ENCODE assay signal across 29 mouse cellular contexts in genomic region chr1:74155435-74156012, GRCm38 (mm10). TPM values are rescaled to one million over a fixed set of nuclear protein-coding genes. Genes with fewer than 3 reads are reported as not detected.
DNase-seq lines count a peak whose midpoint lies in the region; ATAC-seq lines count a peak whose summit lies in the region.
"Had no signal": no experiment of that assay in that cellular context is flagged by ENCODE, and none has a peak within 500 bp of the region (broad histone marks: within the 10 kb centered on the region; RNA-seq: fewer than 3 reads in every experiment).

No protein-coding gene starts in this region.

- H3K27ac ChIP-seq in liver, embryonic 16.5 days (ENCODE audit: low read length), result no peak overlapping the region
- no peak overlapping the region for H3K27ac ChIP-seq in liver, embryonic 12.5 days
- H3K27ac ChIP-seq: embryonic facial prominence, embryonic 10.5 days; forebrain, embryonic 13.5 days; hindbrain, embryonic 12.5 days; layer of hippocampus, adult 2 months; limb, embryonic 15.5 days; macrophage had no signal

- no peaks in the 10 kb centered on the region for H3K36me3 ChIP-seq in liver, embryonic 16.5 days (ENCODE audit: control insufficient read depth, insufficient read depth)
- no peaks in the 10 kb centered on the region for H3K36me3 ChIP-seq in liver, embryonic 12.5 days
- H3K36me3 ChIP-seq: embryonic facial prominence, embryonic 10.5 days; hindbrain, embryonic 12.5 days; limb, embryonic 15.5 days had no signal

- peak overlapping the region; percentile 25 for H3K4me3 ChIP-seq in liver, embryonic 16.5 days (ENCODE audit: low read depth, low read length)
- H3K4me3 ChIP-seq in liver, embryonic 12.5 days, result no peak overlapping the region
- H3K4me3 ChIP-seq: embryonic facial prominence, embryonic 10.5 days; forebrain, embryonic 13.5 days; hindbrain, embryonic 12.5 days; layer of hippocampus, adult 2 months; limb, embryonic 15.5 days had no signal

- WGBS in liver, embryonic 16.5 days (ENCODE audit: insufficient replicate concordance), result 33% methylated on average over 6 of the region's 6 CpGs
- 42% methylated on average over 6 of the region's 6 CpGs for WGBS in liver, embryonic 12.5 days (ENCODE audit: insufficient replicate concordance)

- no peak for ATAC-seq in liver, embryonic 16.5 days (ENCODE audit: low read depth)
- no peak for ATAC-seq in liver, embryonic 12.5 days
- ATAC-seq: activated CD4-positive, CD25-positive, alpha-beta regulatory T cell, adult 4 months; CD4-positive, CD25-positive, alpha-beta regulatory T cell, adult 4 months; forebrain, embryonic 13.5 days; midbrain, embryonic 16.5 days had no signal

- H3K9me3 ChIP-seq in liver, embryonic 16.5 days (replicated peaks; ENCODE audit: control insufficient read depth, low read length), result no peaks in the 10 kb centered on the region
- H3K9me3 ChIP-seq in liver, embryonic 12.5 days (replicated peaks), result no peaks in the 10 kb centered on the region
- H3K9me3 ChIP-seq: embryonic facial prominence, embryonic 10.5 days; forebrain, embryonic 13.5 days; hindbrain, embryonic 12.5 days; limb, embryonic 15.5 days had no signal

- intact Hi-C loops in left cerebral cortex, postnatal 10 days (cut with DNase I), result no loop called here

- DNase-seq in A20 (ENCODE audit: low read depth, low spot score), result peak; percentile 33
- DNase-seq in gonadal fat pad, adult 2 months (ENCODE audit: low read depth), result peak; percentile 10
- DNase-seq in monocyte, adult 2 months (ENCODE audit: low read depth in 1 of 2, low spot score in 2 of 2), result peak; percentile 38 to 42
- DNase-seq in adrenal gland, postnatal 4 days (ENCODE audit: low spot score in 2 of 2), result no peak
- DNase-seq in left cerebral cortex, postnatal 10 days (ENCODE audit: extremely low spot score in 1 of 2, low spot score in 2 of 2), result no peak
- DNase-seq: adrenal gland, postnatal 14 days; cerebellum, adult 18-20 months; gastrocnemius, postnatal 36 days; kidney, adult 2 months; kidney, postnatal 10 days; thymus, postnatal 25 days had no signal

- no peaks in the 10 kb centered on the region for H3K27me3 ChIP-seq in liver, embryonic 16.5 days (ENCODE audit: control insufficient read depth, insufficient read depth, low read depth, low read length)
- peaks cover 4% of the 10 kb centered on the region; the same call in 1 of the 2 replicates for H3K27me3 ChIP-seq in liver, embryonic 12.5 days (replicated peaks)
- H3K27me3 ChIP-seq: forebrain, embryonic 13.5 days; hindbrain, embryonic 12.5 days; limb, embryonic 15.5 days had no signal

- peaks cover 3% of the 10 kb centered on the region; the same call in 1 of the 2 replicates for H3K4me1 ChIP-seq in liver, embryonic 16.5 days (ENCODE audit: control insufficient read depth, low read depth, low read length)
- peaks cover 30% of the 10 kb centered on the region for H3K4me1 ChIP-seq in liver, embryonic 12.5 days
- H3K4me1 ChIP-seq: limb, embryonic 15.5 days had no signal

- no peak overlapping the region for H3K4me2 ChIP-seq in liver, embryonic 16.5 days (ENCODE audit: low read depth, low read length)
- no peak overlapping the region for H3K4me2 ChIP-seq in liver, embryonic 12.5 days
- H3K4me2 ChIP-seq: forebrain, embryonic 13.5 days; hindbrain, embryonic 12.5 days; limb, embryonic 15.5 days; lung, embryonic 14.5 days had no signal

- H3K9ac ChIP-seq in liver, embryonic 16.5 days (ENCODE audit: low read depth, low read length), result no peak overlapping the region
- no peak overlapping the region for H3K9ac ChIP-seq in liver, embryonic 12.5 days
- H3K9ac ChIP-seq: forebrain, embryonic 13.5 days; hindbrain, embryonic 12.5 days; limb, embryonic 15.5 days; lung, embryonic 14.5 days had no signal

RNA-seq across cellular contexts. Expression of gene Cxcr2, which starts 1.7 kb away (rescaled TPM):
- 1.8 and 2.7 TPM in 2 replicates for polyA plus RNA-seq in liver, embryonic 16.5 days (2015; fragmentation: Nextera tagmentation; extraction: Ambion mirVana)
- polyA plus RNA-seq in liver, embryonic 12.5 days (2016; fragmentation: Nextera tagmentation; extraction: Ambion mirVana), result 0.65 and 0.97 TPM in 2 replicates
- 0.06 and 0.26 TPM in 2 replicates for polyA plus RNA-seq in gonadal fat pad, adult 2 months (2012; rRNA removed)
- total RNA-seq in adrenal gland, postnatal 4 days (2021), result under 1 TPM; 0.45 to 0.68 TPM
- not detected for total RNA-seq in left cerebral cortex, postnatal 10 days (2021)
- total RNA-seq: gastrocnemius, postnatal 36 days; layer of hippocampus, adult 2 months had no signal
- polyA plus RNA-seq: CD4-positive, CD25-positive, alpha-beta regulatory T cell, adult 4 months; hindbrain, embryonic 12.5 days; testis, adult 2 months had no signal

RNA-seq across cellular contexts. Expression of gene Rufy4, which starts 30.2 kb away (rescaled TPM):
- polyA plus RNA-seq in liver, embryonic 16.5 days (2015; fragmentation: Nextera tagmentation; extraction: Ambion mirVana), result 0.14 TPM in 1 of 2 replicates, not detected in the other
- polyA plus RNA-seq in liver, embryonic 12.5 days (2016; fragmentation: Nextera tagmentation; extraction: Ambion mirVana), result 0.16 and 0.20 TPM in 2 replicates
- 1.5 and 2.3 TPM in 2 replicates for polyA plus RNA-seq in gonadal fat pad, adult 2 months (2012; rRNA removed)
- 1 to 10 TPM; 3.9 to 4.0 TPM for total RNA-seq in adrenal gland, postnatal 4 days (2021)
- under 1 TPM in 1 of 2 experiments, not detected in 1; 0.15 TPM for total RNA-seq in left cerebral cortex, postnatal 10 days (2021)
- total RNA-seq: ES-E14; left cerebral cortex, postnatal 36 days had no signal
- polyA plus RNA-seq: activated CD4-positive, CD25-positive, alpha-beta regulatory T cell, adult 4 months; CD4-positive, CD25-positive, alpha-beta regulatory T cell, adult 4 months; macrophage; small intestine, adult 2 months had no signal

RNA-seq across cellular contexts. Expression of gene Tns1, which starts 31.3 kb away (rescaled TPM):
- polyA plus RNA-seq in liver, embryonic 16.5 days (2015; fragmentation: Nextera tagmentation; extraction: Ambion mirVana), result 22.9 and 23.0 TPM in 2 replicates
- 13.1 and 16.1 TPM in 2 replicates for polyA plus RNA-seq in liver, embryonic 12.5 days (2016; fragmentation: Nextera tagmentation; extraction: Ambion mirVana)
- polyA plus RNA-seq in gonadal fat pad, adult 2 months (2012; rRNA removed), result 223 and 292 TPM in 2 replicates
- total RNA-seq in adrenal gland, postnatal 4 days (2021), result 100 to 1,000 TPM; 252 to 275 TPM
- 10 to 100 TPM; 29.3 to 29.8 TPM for total RNA-seq in left cerebral cortex, postnatal 10 days (2021)

RNA-seq across cellular contexts. Expression of gene Cxcr1, which starts 38.9 kb away (rescaled TPM):
- 0.07 TPM in 1 of 2 replicates, not detected in the other for polyA plus RNA-seq in liver, embryonic 16.5 days (2015; fragmentation: Nextera tagmentation; extraction: Ambion mirVana)
- not detected in 2 replicates for polyA plus RNA-seq in liver, embryonic 12.5 days (2016; fragmentation: Nextera tagmentation; extraction: Ambion mirVana)
- not detected in 2 replicates for polyA plus RNA-seq in gonadal fat pad, adult 2 months (2012; rRNA removed)
- total RNA-seq in adrenal gland, postnatal 4 days (2021), result not detected
- total RNA-seq in left cerebral cortex, postnatal 10 days (2021), result not detected
- total RNA-seq: adrenal gland, postnatal 14 days; ES-E14; gastrocnemius, postnatal 36 days; layer of hippocampus, adult 2 months; left cerebral cortex, postnatal 36 days had no signal
- polyA plus RNA-seq: activated CD4-positive, CD25-positive, alpha-beta regulatory T cell, adult 4 months; CD4-positive, CD25-positive, alpha-beta regulatory T cell, adult 4 months; embryonic facial prominence, embryonic 10.5 days; forebrain, embryonic 13.5 days; heart, postnatal 0 days; hindbrain, embryonic 12.5 days; kidney, adult 2 months; limb, embryonic 15.5 days; lung, embryonic 14.5 days; macrophage; midbrain, embryonic 16.5 days; neural tube, embryonic 11.5 days; small intestine, adult 2 months; testis, adult 2 months had no signal

Comparison
In these comparisons a context has a peak if more than half of its experiments do, and no peak if none do; other contexts are left out.
1. DNase-seq: peak in A20 (single experiment), gonadal fat pad, adult 2 months (single experiment) and monocyte, adult 2 months (2 of 2); none in adrenal gland, postnatal 4 days (0 of 2) and left cerebral cortex, postnatal 10 days (0 of 2).